ENCODE assay signal across 9 mouse cellular contexts in the genomic region with DNA sequence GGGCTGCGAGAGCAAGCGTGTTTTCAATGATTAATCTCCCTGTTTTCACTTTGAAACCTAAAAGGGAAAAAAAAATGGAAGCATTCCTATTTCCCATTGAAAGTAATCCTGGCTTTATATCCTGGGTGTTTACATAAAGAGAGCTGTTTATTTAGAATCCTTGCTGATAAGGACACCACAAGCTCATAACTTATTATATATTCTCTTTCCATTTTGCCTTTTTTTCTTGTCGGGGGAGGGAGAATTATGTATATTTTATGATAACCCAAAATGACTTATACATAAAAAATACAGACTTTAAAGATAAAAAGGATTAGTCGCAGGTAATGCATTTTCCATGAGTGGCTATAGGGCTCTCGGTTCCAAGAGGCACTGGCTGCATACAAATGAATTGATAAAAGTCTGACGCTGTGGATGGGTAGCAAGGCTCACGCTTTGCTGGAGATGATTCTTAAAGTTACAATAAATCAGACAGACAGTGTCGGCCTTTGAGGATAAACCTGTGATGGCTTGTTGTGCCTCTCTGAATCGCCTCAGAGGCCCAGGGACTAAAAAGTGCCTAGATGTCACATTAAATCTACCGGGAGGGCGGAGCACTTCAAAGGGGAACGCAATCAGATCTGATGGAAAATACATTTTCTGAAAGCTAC.
DNase-seq lines count a peak whose midpoint lies in the region; ATAC-seq and TF ChIP-seq lines count a peak whose summit lies in the region.
"Had no signal": no experiment of that assay in that cellular context is flagged by ENCODE, and none has a peak within 500 bp of the region (broad histone marks: within the 10 kb centered on the region; RNA-seq: fewer than 3 reads in every experiment).

No protein-coding gene starts in this region.

- no peak for TF ChIP-seq CTCF in layer of hippocampus, adult 2 months (conservative IDR thresholded peaks at IDR 0.05)

- H3K9me3 ChIP-seq in forebrain, embryonic 15.5 days, result no peaks in the 10 kb centered on the region
- no peaks in the 10 kb centered on the region for H3K9me3 ChIP-seq in limb, embryonic 11.5 days (ENCODE audit: control insufficient read depth, low read length)

- H3K4me3 ChIP-seq in layer of hippocampus, adult 2 months, result peak overlapping the region; percentile 39; the same call in 1 of the 2 replicates
- peak overlapping the region; percentile 19 for H3K4me3 ChIP-seq in forebrain, embryonic 15.5 days
- H3K4me3 ChIP-seq in limb, embryonic 11.5 days (ENCODE audit: low read depth, low read length), result no peak overlapping the region

- WGBS in forebrain, embryonic 15.5 days, result 41% methylated on average over 12 of the region's 12 CpGs
- 42% methylated on average over 12 of the region's 12 CpGs for WGBS in limb, embryonic 11.5 days

- ATAC-seq in forebrain, embryonic 15.5 days (replicated peaks), result no peak
- ATAC-seq in limb, embryonic 11.5 days (ENCODE audit: insufficient number of reproducible peaks, low FRiP score, low TSS enrichment, low read depth), result no peak

- H3K36me3 ChIP-seq in forebrain, embryonic 15.5 days, result no peaks in the 10 kb centered on the region
- H3K36me3 ChIP-seq in limb, embryonic 11.5 days (ENCODE audit: control insufficient read depth, insufficient read depth, low read length), result no peaks in the 10 kb centered on the region

- peak overlapping the region; percentile 39; the same call in 1 of the 2 replicates for H3K27ac ChIP-seq in layer of hippocampus, adult 2 months
- no peak overlapping the region for H3K27ac ChIP-seq in forebrain, embryonic 15.5 days (replicated peaks)
- H3K27ac ChIP-seq in limb, embryonic 11.5 days (replicated peaks; ENCODE audit: low read depth, low read length), result no peak overlapping the region

- no peak overlapping the region for H3K9ac ChIP-seq in forebrain, embryonic 15.5 days (replicated peaks)
- no peak overlapping the region for H3K9ac ChIP-seq in limb, embryonic 11.5 days (ENCODE audit: low read length)

- H3K4me1 ChIP-seq in forebrain, embryonic 15.5 days, result peaks cover 7% of the 10 kb centered on the region
- no peaks in the 10 kb centered on the region for H3K4me1 ChIP-seq in limb, embryonic 11.5 days (ENCODE audit: control insufficient read depth, insufficient read depth, low read length)

- DNase-seq in layer of hippocampus, adult 2 months (ENCODE audit: low spot score in 2 of 2), result no peak
- no peak for DNase-seq in layer of hippocampus, postnatal 14 days (ENCODE audit: low spot score in 2 of 2)
- no peak for DNase-seq in limb, embryonic 11.5 days (ENCODE audit: low spot score)
- peak; percentile 56 for DNase-seq in retina, embryonic 14.5 days (ENCODE audit: low spot score)
- DNase-seq in B cell, adult 2 months, result no peak
- no peak for DNase-seq in yolk sac, embryonic 10.5 days (ENCODE audit: low spot score)
- DNase-seq: adrenal gland, adult 2 months; cerebellum, adult 11-12 months had no signal

- H3K27me3 ChIP-seq in forebrain, embryonic 15.5 days, result 0 out of 2 replicates have a peak, but pooled peaks cover under 1% of the 10 kb centered on the region
- H3K27me3 ChIP-seq in limb, embryonic 11.5 days (ENCODE audit: control insufficient read depth, insufficient read depth, low read length), result no peaks in the 10 kb centered on the region

- peak overlapping the region; percentile 45 for H3K4me2 ChIP-seq in forebrain, embryonic 15.5 days (replicated peaks)
- H3K4me2 ChIP-seq in limb, embryonic 11.5 days (ENCODE audit: low read depth, severe bottlenecking), result peak overlapping the region; percentile 15; the same call in 1 of the 2 replicates
